Mouse (Mus musculus): Measurements from ENCODE around the gene Hk1.

The Hk1 gene

DNA sequence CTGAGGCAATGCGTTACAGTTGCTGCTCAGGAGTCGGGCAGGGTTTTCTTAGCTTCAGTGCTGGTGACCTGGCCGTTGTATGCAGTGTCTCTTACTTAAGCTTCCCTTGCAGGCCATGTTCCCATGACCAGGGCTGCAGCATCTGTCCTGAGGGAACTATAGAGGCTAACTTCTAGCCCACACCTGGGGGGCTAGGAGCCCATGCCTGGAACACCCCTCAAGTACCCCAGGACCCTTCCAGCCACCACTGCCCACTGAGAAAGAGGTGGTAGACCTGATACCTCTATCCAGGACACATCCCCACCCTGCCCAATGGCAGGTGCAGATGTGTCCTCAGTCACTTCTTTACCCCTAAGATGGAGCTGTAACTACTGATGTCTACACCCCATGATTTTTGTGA is 38.7 kb downstream of the Hk1 start:
- WGBS: 12% methylated on average over 3 of the region's 3 CpGs

DNA sequence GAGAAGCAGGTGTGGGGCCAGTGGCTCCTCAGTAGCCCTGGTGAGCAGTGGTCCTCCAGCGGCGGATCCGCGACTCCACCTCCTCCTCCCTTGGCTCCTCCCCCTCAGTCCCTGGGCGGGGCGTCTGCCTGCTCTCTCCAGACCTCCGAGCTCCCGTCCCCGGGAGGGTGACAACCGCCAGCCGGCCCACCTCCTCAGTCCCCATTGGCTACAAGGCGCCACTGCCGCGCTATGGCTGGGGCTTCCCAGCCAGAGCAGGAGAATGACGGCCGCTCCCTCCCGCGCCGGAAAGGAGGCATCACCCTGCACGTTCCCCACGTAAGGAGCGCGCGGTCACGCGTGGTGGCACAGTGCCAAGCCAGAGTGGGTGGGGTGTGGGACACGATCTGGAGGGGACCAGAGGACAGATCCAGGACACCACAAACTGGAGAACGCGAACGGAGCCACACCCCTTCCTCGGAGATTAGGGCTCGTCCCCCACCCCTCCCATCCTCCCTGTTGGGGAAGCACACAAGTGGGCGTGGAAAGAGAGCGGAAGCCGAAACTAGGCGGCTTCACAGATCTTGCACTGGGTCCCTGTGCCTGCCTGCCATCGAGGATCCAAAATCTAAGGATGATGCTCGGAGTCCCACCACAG is 39.5 kb downstream of the Hk1 start:
- under 1% methylated on average over 36 of the region's 38 CpGs for WGBS

DNA sequence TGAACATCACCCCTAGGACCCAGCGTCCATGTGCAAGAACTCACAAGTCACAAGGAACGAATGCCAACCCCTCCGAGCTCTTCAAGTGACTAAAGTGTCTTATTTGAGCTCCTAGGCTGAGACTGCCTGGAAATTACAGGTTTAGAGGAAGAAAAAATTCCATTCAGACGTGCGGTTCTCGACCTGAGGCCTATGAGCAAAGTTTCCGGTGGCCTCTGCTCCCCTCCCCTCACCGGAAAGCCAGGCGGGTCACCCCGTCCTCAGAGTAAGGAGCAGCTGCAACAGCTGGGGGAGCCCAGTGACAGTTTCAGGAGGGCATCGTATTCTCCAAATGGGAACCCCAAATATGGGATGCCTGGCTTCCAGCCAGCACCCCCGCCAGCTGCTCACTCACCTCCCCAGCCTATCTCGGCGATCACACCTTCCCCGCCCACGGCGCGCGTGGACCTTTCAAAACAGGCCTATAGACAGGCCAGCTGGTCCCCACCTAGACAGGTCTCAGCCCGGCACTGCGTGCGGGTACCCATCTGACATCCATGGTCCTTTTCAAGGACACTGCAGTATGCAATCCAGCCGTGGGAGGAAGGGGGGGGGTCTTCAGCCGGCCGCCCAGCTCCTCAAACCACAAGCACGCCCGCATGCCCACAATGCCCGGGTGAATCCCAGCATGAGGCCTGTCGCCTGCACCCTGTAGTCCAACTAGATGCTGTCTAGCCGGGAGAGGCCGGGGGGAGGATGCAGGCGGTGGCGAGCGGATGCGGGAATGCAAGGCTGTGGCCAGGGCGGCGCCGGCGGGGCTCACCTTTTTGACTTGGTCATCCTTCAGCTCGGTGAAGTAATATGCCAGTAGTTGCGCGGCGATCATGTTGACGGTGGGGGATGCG is 40.3 kb downstream of the Hk1 start:
- WGBS: 1% methylated on average over 45 of the region's 45 CpGs

DNA sequence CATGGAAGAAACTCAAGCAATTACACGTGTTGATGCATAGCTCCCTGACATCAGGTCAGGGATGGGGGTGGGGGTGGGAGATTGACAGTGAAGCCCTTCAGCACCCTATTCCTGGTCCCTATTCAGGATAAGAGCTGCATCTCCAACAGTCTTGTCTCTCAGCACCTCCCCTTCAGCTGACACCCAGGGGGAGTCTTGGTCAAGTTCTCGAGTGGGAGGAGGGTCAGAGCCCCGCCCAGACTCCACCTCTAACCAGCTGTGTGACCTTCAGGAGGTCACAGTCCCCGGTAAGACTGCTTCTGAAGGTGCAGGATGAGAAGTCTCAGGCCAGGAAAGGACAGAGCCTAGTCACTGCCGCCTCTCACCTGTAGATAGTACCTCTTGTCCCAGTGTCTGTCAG is 41.1 kb downstream of the Hk1 start:
- WGBS: 40% methylated on average over 5 of the region's 5 CpGs

DNA sequence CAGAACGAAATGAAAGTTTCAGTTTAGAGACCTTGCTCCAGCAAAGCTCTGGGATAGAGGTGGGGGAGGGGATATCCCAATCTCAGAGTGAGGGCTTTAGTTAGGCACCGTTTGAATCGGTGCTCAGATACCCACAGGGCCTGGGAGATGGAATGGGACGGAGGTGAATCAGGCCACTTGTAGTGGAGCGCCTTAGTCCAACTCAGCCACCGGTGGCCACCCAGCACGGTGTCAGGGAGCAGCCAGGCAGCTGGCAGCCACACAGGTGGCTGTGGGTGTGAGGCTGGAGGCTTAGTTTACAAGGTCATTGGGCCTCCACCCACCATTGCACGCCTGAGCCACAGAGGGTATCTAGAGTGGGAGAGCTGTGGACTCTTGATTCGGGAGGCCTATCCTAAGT is 41.5 kb downstream of the Hk1 start:
- WGBS: 31% methylated on average over 9 of the region's 9 CpGs

GRCm38 (mm10) chr10:62336601-62337578 is 42.8 kb downstream of the Hk1 start:
- 23% methylated on average over 12 of the region's 12 CpGs for WGBS

DNA sequence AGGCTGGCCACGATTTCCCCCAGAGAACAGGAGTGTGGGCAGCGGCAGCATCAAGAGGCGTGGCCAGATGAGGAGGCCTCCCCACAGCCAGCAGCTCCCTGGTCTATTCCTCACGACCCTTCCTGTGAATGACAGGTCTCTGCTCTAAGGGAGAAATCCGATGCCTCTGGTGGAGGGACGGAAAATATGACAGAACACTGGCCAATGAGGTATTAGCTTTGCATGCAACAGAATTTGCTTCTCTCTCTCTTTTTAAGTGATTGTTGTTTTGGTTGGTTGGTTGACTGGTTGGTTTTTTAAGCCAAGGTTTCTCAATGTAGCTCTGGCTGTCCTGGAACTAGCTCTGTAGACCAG is 44.3 kb downstream of the Hk1 start:
- 36% methylated on average over 6 of the region's 6 CpGs for WGBS

GRCm38 (mm10) chr10:62334686-62335422 is 44.9 kb downstream of the Hk1 start:
- 66% methylated on average over 20 of the region's 20 CpGs for WGBS

- WGBS: 62% methylated on average over 14 of the region's 14 CpGs
Measured at GRCm38 (mm10) chr10:62333269-62333668, 46.4 kb downstream of the Hk1 start.

DNA sequence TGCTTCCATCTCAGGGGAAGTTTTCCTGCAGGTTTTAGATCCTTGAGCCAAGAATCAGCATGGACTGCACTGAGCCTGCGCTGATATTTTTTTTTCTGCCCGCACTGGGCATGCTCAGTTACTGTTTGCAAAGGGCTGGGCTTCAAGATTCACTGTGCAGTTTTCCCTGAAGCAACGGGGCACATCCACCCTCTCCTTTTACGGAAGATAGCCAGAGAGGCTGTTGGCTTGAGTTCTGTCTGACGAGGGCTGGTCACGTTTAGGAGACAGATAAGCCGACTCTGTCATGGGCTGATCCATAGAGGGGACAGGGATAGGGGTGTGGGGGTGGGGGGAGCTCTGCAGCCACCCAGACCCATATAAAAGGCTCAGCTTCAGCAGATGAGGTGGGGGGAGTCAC is 47.2 kb downstream of the Hk1 start:
- 16% methylated on average over 7 of the region's 7 CpGs for WGBS

- WGBS: 50% methylated on average over 12 of the region's 12 CpGs
Measured at GRCm38 (mm10) chr10:62331771-62332170, 47.9 kb downstream of the Hk1 start.

GRCm38 (mm10) chr10:62331296-62331695 is 48.4 kb downstream of the Hk1 start:
- 93% methylated on average over 9 of the region's 9 CpGs for WGBS

- 74% methylated on average over 7 of the region's 7 CpGs for WGBS
Measured at GRCm38 (mm10) chr10:62329846-62330245, 49.9 kb downstream of the Hk1 start.

- WGBS: 92% methylated on average over 10 of the region's 10 CpGs
Measured at GRCm38 (mm10) chr10:62328886-62329412, 50.8 kb downstream of the Hk1 start.

GRCm38 (mm10) chr10:62327572-62328317 is 52.0 kb downstream of the Hk1 start:
- 56% methylated on average over 23 of the region's 23 CpGs for WGBS

DNA sequence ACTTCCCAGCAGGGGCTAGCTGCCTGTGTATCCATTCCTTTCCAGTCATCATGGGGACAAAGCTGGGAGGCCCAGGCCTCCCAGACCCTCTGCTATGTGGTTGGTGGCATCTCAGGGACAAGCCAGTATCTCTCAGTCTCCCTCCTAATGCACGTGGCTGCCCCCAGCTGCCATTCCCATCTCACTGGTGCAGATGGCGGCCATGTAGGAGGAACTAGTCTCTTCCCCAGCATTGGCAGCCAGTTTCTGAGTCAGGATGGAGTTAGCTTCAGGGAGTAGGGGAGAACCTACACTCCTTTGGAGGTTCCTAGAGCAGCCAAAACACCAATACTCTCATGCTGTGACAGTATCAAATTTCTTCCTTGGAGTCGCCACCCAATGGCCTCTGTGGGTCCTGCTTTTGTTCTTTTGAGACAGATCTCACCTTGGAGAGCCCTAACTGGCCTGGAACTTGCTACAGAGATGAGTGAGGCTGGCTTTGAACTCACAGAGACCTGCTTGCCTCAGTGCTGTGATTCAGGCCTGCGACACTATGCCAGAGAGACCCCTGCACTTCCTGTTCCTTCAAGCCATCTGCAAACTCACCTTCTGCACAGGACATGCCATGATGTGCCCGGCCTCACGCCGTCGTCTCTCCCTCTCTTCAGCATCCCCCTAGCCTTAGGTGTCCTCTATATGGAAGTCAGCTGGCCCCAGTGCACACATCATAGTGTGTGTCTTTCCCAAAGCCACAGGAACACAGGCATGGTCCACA is 52.7 kb downstream of the Hk1 start:
- WGBS: 78% methylated on average over 8 of the region's 8 CpGs

DNA sequence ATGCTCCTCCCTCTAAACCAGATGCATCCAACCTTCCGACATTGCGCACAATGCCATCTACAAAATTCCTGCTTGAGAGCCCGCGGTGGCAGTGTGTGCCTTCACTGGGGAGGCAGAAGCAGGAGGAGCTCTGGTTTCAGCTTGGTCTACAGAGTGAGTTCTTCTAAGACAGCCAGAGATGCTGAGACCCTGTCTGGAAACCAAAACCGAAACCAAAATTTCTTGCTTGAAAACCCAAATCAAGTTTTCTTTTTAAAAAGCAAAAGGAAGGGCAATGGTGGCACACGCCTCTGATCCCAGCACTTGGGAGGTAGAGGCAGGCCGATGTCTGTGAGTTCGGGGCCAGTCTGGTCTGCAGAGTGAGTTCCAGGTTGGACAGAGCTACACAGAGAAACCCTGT is 53.7 kb downstream of the Hk1 start:
- 96% methylated on average over 8 of the region's 8 CpGs for WGBS

GRCm38 (mm10) chr10:62322821-62323220 is 56.9 kb downstream of the Hk1 start:
- 91% methylated on average over 8 of the region's 8 CpGs for WGBS

- WGBS: 70% methylated on average over 9 of the region's 9 CpGs
Measured at GRCm38 (mm10) chr10:62321457-62321856, 58.3 kb downstream of the Hk1 start.
